Mouse (Mus musculus): ENCODE data around the gene Abracl. TPM values are rescaled to one million over a fixed set of nuclear protein-coding genes. Genes with fewer than 3 reads are reported as not detected.

The Abracl gene
- total and polyA plus RNA-seq, 2 experiments from 2014 or later, result 27.9 to 55.9 TPM

DNA sequence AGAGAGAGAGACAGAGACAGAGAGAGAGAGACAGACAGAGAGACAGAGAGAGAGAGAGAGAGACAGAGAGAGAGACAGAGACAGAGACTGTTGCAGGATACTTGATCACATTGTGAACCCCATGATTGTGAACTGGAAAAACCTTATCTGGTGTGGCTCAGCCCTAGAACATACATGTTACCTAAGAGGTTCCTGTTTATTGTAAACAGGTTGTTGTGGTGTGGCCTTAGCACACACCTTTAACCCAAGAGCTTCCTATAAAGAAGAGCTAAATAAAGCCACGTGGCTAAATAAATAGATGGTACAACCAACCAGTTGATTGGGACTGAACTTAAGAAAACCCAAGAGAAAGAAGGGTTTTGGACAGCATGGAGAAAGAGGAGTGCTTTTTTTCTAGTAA lies 13.3 kb downstream of the Abracl start:
- Histone ChIP-seq H3K9me3 (ENCODE audit: low read length) (no peaks in the 10 kb centered on the region), H3K4me1 (ENCODE audit: insufficient read depth, low read length) (no peaks in the 10 kb centered on the region), H3K27me3 (ENCODE audit: insufficient read depth, low read length) (no peaks in the 10 kb centered on the region), H3K4me3 (ENCODE audit: low read length) (no peak overlapping the region), H3K9ac (replicated peaks; ENCODE audit: low read length) (no peak overlapping the region), H3K36me3 (ENCODE audit: insufficient read depth, low read length) (no peaks in the 10 kb centered on the region; the same call in 1 of the 2 replicates), H3K27ac (no peak overlapping the region), H3K4me2 (ENCODE audit: low read depth, low read length) (no peak overlapping the region)
- 88% methylated on average over 1 of the region's 1 CpGs for WGBS
- ATAC-seq, result no peak
- DNase-seq (ENCODE audit: low spot score), result no peak
- TF ChIP-seq CTCF (IDR thresholded peaks at IDR 0.05; ENCODE audit: low read depth), result no peak

DNA sequence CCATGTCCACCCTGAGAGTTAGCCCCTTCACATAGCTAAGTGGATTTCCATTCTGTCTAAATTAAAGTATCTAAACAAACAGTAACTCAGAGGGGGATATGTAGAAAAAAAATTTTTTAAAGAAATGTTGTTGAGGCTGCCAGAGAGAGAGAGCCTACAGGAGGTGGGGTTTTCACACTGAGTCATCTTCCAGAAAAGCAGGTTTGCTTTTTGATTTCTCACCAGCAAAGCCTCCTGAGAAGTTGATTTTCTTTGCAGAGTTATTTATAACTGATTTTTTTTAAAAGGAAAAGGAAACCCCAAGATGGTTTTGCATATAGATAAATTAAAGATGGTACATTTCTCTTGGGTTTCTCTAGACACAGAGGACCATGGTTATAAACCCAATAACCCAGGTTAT lies 15.0 kb downstream of the Abracl start:
- H3K36me3 ChIP-seq (ENCODE audit: insufficient read depth, low read length), result no peaks in the 10 kb centered on the region; the same call in 1 of the 2 replicates
- no peak for ATAC-seq
- no peak for TF ChIP-seq CTCF (IDR thresholded peaks at IDR 0.05; ENCODE audit: low read depth)

DNA sequence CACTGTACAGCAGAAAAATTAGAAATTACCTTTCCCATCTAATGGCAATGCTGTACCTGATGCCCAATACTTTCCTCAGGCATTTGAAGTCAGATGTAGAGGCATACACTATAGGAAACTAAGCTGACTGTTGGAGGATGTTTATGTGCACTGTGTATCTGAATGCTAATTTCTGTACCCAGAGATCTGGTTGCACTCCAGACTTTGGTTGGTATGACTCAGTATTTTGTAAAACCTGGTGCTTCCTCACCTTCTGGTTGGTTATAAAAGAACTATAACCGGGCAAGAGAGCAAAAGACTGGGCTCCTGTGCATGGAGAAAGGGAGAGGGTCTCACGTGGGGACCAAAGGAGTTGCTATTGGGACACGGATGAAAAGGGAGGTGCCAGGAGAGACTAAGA lies 15.8 kb downstream of the Abracl start:
- no peak overlapping the region for H3K9ac ChIP-seq (replicated peaks; ENCODE audit: low read length)
- no peak for TF ChIP-seq CTCF (IDR thresholded peaks at IDR 0.05; ENCODE audit: low read depth)
- WGBS, result 93% methylated on average over 3 of the region's 3 CpGs

More for the DNA sequence above, 15.0 kb downstream of the Abracl start:
- Histone ChIP-seq H3K9me3 (ENCODE audit: low read length) (no peaks in the 10 kb centered on the region), H3K27ac (no peak overlapping the region), H3K27me3 (ENCODE audit: insufficient read depth, low read length) (no peaks in the 10 kb centered on the region), H3K9ac (replicated peaks; ENCODE audit: low read length) (no peak overlapping the region), H3K4me3 (ENCODE audit: low read length) (no peak overlapping the region), H3K4me1 (ENCODE audit: insufficient read depth, low read length) (no peaks in the 10 kb centered on the region), H3K4me2 (ENCODE audit: low read depth, low read length) (no peak overlapping the region)
- DNase-seq (ENCODE audit: low spot score), result no peak

DNA sequence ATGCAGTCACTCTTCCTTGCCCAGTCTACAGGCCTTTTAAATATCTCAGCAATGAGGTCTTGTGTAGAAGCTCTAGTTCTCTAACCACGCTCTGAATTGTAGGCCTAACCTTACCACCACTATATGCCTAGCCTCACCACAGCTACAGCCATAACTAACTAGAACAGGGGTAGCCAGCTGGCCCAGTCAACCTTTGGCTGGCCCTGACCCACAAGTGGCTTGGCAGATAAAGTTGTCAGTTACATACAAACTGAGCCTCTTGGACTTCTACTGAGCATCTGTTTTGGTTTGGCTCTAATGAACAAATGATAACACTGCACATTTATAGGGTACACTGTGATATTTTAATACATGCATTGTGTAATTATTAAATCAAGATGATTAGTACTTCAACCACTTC lies 16.3 kb downstream of the Abracl start:
- Histone ChIP-seq H3K27me3 (ENCODE audit: insufficient read depth, low read length) (no peaks in the 10 kb centered on the region), H3K9me3 (ENCODE audit: low read length) (no peaks in the 10 kb centered on the region), H3K4me3 (ENCODE audit: low read length) (no peak overlapping the region), H3K27ac (no peak overlapping the region), H3K4me2 (ENCODE audit: low read depth, low read length) (no peak overlapping the region), H3K4me1 (ENCODE audit: insufficient read depth, low read length) (no peaks in the 10 kb centered on the region), H3K36me3 (ENCODE audit: insufficient read depth, low read length) (no peaks in the 10 kb centered on the region; the same call in 1 of the 2 replicates), H3K9ac (replicated peaks; ENCODE audit: low read length) (no peak overlapping the region)
- TF ChIP-seq CTCF (IDR thresholded peaks at IDR 0.05; ENCODE audit: low read depth), result no peak
- 94% methylated on average over 1 of the region's 1 CpGs for WGBS
- no peak for ATAC-seq
- DNase-seq (ENCODE audit: low spot score), result no peak

More for the DNA sequence above, 15.8 kb downstream of the Abracl start:
- Histone ChIP-seq H3K4me3 (ENCODE audit: low read length) (no peak overlapping the region), H3K36me3 (ENCODE audit: insufficient read depth, low read length) (no peaks in the 10 kb centered on the region; the same call in 1 of the 2 replicates), H3K9me3 (ENCODE audit: low read length) (no peaks in the 10 kb centered on the region), H3K27ac (no peak overlapping the region), H3K4me1 (ENCODE audit: insufficient read depth, low read length) (no peaks in the 10 kb centered on the region), H3K4me2 (ENCODE audit: low read depth, low read length) (no peak overlapping the region), H3K27me3 (ENCODE audit: insufficient read depth, low read length) (no peaks in the 10 kb centered on the region)
- DNase-seq (ENCODE audit: low spot score) (no peak), ATAC-seq (no peak)

DNA sequence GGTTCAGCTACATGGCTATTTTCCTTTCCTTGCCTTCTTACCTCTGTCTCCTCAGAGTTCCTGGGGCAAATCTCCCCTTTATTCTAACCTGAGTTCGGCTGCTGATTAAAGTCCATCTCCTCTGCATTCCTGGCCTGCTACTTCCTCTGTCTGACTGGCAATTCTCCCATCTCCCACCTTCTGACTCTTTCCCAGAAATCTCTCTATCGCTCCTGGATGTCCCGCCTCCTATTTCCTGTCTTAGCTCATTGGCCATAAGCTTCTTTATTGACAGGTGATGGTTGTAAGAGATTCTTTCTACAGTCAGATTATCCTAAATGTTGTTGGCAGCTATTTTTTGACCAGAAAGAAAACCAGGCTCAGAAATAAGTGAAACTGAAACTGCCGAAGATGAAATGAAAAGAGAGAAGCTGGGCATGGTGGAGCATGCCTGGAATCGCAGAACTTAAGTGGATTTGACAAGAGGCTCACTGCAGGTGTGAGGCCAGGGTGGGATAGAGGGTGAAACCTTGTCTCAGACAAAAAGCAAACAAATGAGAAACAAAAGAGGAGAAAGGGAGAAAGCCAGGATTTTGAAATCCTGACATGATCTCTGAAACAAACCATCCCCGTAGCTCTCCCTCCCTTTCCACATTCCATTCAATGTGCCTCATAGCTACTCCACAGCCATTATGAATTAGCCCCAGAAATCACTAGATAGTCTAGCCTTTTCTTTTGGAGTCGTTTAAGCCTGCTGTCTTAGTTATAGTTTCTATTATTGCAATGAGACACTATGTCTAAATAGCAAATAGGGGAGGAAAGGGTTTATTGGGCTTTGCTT lies 17.7 kb downstream of the Abracl start:
- no peak for ATAC-seq

DNA sequence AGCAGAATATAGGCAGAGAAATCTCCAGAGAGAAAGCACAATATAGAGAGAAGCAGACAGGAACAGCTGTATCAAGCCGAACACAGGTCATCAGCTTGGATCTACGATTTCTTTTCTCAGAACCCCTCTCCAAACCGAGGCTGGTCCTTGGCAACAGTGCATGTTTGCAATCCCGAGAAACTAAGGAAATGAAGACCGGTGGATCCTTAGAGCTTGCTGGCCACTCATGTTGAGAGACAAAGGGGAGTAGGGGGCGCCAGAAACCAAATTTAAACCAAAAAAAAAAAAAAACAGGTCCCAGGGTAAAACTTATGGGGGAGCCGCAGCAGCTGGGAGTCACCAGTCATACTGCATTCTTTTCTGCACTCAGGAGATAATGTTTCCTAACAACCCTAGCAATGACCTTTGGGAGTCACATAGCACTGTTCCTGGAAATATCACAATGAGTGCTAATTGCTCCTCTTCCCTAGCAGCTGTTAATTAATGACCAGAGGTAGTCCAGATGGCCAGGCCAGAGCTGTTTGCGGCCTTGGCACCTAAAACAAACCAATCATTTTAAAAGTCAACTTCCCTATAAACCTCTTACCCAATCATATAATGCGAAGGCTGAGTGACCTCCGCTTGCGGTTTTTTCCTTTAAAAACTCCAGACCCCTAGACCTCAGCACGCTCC lies 19.0 kb downstream of the Abracl start:
- WGBS, result 89% methylated on average over 12 of the region's 12 CpGs
- no peaks in the 10 kb centered on the region for H3K27me3 ChIP-seq (ENCODE audit: insufficient read depth, low read length)
- no peak overlapping the region for H3K27ac ChIP-seq
- no peaks in the 10 kb centered on the region for H3K36me3 ChIP-seq (ENCODE audit: insufficient read depth, low read length)
- no peak overlapping the region for H3K4me3 ChIP-seq (ENCODE audit: low read length)
- H3K9me3 ChIP-seq (ENCODE audit: low read length), result no peaks in the 10 kb centered on the region
- H3K4me2 ChIP-seq (ENCODE audit: low read depth, low read length), result no peak overlapping the region
- no peak for ATAC-seq
- H3K4me1 ChIP-seq (ENCODE audit: insufficient read depth, low read length), result no peaks in the 10 kb centered on the region
- no peak overlapping the region for H3K9ac ChIP-seq (replicated peaks; ENCODE audit: low read length)
- TF ChIP-seq CTCF (IDR thresholded peaks at IDR 0.05; ENCODE audit: low read depth), result no peak
- no peak for DNase-seq (ENCODE audit: low spot score)

More for the DNA sequence above, 17.7 kb downstream of the Abracl start:
- Histone ChIP-seq H3K36me3 (ENCODE audit: insufficient read depth, low read length) (no peaks in the 10 kb centered on the region; the same call in 1 of the 2 replicates), H3K4me1 (ENCODE audit: insufficient read depth, low read length) (no peaks in the 10 kb centered on the region), H3K4me2 (ENCODE audit: low read depth, low read length) (no peak overlapping the region), H3K27ac (no peak overlapping the region), H3K9ac (replicated peaks; ENCODE audit: low read length) (no peak overlapping the region), H3K9me3 (ENCODE audit: low read length) (no peaks in the 10 kb centered on the region), H3K27me3 (ENCODE audit: insufficient read depth, low read length) (no peaks in the 10 kb centered on the region), H3K4me3 (ENCODE audit: low read length) (no peak overlapping the region)
- DNase-seq (ENCODE audit: low spot score), result no peak
- no peak for TF ChIP-seq CTCF (IDR thresholded peaks at IDR 0.05; ENCODE audit: low read depth)
- WGBS, result 93% methylated on average over 7 of the region's 7 CpGs

DNA sequence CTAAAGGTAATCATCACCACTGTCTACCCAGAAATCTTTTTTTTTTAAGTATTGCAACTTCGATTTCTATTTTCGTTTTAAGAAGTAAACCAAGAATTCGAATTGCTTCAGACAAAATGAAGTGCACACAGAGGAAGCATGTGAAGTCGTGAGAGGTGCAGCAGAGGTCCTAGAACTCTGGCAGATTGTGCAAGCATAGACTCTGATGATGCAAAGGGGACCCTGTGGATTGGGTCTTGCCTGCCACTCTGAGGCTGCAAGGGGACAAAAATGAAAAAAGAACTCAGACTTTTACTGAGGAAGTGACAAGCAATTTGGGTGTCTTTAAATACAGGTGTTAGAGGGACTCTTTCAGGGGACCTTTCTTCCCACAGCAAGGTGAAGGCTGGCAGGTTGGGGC lies 32.5 kb downstream of the Abracl start:
- no peaks in the 10 kb centered on the region for H3K27me3 ChIP-seq (ENCODE audit: insufficient read depth, low read length)
- no peak overlapping the region for H3K9ac ChIP-seq (replicated peaks; ENCODE audit: low read length)
- H3K4me3 ChIP-seq (ENCODE audit: low read length), result no peak overlapping the region
- H3K9me3 ChIP-seq (ENCODE audit: low read length), result no peaks in the 10 kb centered on the region
- no peak for TF ChIP-seq CTCF (IDR thresholded peaks at IDR 0.05; ENCODE audit: low read depth)
- H3K36me3 ChIP-seq (ENCODE audit: insufficient read depth, low read length), result no peaks in the 10 kb centered on the region
- 92% methylated on average over 4 of the region's 4 CpGs for WGBS
- no peak for DNase-seq (ENCODE audit: low spot score)
- H3K4me2 ChIP-seq (ENCODE audit: low read depth, low read length), result no peak overlapping the region
- H3K4me1 ChIP-seq (ENCODE audit: insufficient read depth, low read length), result no peaks in the 10 kb centered on the region
- no peak for ATAC-seq
- no peak overlapping the region for H3K27ac ChIP-seq
